Mouse (Mus musculus): ENCODE results near the gene Hmgn3. TPM values are rescaled to one million over a fixed set of nuclear protein-coding genes. Genes with fewer than 3 reads are reported as not detected.

Gene Hmgn3
- total RNA-seq, 4 experiments from 2014 or later = 5.1 to 9.5 (median 7.0) TPM

DNA sequence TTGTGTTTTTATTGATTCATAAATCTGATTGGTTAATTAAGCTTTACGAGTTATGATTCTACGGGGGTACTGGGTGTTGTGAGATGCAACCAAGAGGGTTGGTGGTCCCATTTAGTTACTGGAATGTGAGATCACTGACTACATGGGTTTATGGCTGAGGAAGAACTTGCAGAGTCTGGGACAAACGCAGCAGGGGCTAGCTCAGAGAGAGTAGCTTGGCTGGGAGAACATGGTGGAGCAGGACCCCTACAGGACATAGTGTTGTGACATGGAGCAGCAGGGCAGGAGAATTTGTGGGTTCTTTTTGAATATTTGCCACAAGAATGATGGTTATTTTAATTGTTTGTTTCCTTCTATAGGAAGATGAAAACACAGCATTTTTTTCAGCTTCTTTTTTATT, 45.7 kb downstream of the Hmgn3 start:
- no peak for DNase-seq (ENCODE audit: low spot score)

DNA sequence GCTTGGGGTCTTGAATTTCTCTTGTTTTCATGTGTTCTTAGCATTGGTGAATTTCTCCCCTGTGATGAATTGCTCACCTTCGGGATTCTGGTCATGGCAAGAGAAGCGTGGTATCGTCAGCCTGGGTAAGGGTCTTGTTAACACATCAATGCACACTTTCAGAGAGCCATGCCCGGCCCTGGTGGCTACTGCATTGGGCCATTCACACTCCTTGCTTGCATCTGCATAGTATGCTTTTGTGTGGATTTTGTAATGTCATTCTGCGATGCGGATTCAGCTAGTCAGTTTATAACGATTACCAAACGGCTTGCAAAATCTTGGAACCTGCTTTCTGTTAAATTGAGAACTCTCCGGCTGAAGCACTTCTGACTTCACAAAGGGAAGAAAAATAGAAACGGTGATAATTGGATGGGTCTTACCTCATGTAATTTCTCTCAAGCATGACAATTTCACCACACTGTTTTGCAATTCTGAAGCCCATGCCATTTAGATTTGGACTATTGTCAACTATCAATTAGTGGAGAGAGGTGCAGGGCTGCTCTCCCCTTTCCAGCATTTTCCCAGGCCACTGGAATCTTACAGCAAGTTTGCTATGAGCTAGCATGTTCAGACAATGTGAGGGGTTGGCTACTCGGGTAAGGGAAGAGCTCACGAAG, 47.7 kb downstream of the Hmgn3 start:
- no peak for DNase-seq (ENCODE audit: low spot score)

DNA sequence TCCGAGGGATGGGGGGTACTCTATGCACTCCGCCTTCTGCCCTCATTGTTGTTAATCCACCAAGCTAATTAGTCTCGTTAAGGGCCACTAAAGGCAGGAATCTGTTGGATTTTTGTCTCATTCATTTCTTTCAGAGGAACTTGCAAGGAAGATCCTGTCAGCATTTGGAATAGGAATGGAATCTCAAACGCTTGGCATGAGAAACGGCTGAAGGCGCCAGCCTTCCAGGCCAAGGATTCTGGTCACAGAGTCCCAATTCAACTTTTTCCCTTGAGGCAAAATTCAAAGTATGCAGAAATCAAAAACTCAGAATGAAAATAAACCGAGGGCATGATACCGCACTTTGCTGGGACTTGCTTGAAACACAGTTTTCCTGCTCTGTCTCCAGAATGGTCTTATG, 48.7 kb downstream of the Hmgn3 start:
- DNase-seq (ENCODE audit: low spot score) = peak; percentile 16

DNA sequence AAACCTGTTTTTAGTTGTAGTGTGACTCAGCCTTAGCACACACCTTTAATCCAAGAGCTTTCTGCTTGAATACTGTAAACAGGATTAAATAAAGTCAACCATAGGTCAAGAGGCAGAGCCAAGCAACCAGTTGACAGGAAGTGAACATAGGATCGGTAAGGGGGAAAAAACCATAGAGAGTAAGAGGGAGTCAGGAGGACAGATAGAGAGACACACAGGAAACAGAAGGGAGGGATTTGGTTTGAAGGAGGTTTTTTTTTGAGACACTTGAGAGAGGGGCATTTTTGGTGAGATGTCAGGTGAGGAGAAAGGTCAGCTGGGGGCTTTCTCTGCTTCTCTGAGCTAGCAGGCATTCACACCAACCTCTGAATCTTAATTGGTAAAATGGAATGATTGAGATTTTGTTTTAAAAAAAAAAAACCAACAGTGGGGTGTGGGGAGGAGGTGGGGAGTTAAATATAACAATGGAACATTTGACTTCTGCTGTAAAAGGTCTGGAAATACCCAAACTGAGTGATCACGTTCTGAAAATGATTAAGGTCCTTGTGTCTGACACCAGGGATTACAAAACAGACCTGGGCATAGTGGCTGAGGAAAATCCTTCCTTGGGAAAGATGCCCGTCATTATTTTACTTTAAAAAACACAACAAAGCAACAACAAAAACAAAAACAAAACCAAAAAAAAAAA, 51.7 kb downstream of the Hmgn3 start:
- DNase-seq (ENCODE audit: low spot score) = no peak

DNA sequence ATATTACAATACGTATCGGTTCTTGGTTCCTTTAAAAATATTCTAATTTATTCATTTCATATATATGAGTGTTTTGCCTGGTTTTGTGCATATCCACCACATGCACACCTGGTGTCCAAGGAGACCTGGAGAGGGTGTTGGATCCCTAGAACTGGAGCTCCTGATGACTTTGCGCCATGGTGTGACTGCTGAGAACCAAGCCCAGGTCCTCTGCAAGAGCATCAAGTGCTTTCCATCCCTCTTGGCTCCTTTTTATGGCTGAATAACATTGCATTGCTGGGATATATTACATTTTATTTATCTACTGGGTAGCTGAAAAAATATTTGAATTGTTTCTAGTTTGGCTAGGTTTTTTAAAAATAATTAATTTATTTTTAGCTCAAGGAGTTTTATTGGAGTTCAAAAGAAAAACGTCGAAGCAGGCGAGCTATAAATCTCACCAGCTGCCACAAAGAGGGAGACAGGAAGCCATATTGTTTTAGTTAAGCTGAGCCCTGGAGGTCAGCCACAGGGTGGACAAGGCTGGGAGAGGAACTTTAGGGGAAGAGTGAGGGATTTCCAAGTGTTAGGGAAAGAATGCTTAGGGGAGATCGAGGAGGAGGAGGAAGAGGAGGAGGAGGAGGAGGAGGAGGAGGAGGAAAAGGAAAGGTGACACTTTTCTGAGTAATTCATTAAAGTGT, 62.6 kb downstream of the Hmgn3 start:
- no peak for DNase-seq (ENCODE audit: low spot score)

DNA sequence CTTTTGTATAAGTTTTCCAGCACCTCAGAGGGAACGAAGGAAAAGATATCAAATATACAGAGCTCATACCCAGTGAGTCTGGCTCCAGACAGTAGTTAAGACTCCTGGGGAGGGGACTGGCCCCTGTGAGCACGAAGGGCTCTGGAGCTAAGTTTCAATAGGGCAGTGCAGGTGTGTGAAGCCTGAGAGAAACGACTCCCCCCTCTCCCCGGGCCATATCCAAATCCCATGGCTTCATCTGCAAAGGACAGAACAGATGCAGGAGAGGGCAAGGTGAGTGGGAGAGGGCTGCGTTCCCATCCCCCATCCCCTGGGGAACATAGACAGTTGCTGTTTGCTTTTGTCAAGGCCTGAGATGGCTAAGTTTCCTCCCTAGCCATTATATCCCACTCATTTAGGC, 63.4 kb downstream of the Hmgn3 start:
- DNase-seq (ENCODE audit: low spot score) = no peak

DNA sequence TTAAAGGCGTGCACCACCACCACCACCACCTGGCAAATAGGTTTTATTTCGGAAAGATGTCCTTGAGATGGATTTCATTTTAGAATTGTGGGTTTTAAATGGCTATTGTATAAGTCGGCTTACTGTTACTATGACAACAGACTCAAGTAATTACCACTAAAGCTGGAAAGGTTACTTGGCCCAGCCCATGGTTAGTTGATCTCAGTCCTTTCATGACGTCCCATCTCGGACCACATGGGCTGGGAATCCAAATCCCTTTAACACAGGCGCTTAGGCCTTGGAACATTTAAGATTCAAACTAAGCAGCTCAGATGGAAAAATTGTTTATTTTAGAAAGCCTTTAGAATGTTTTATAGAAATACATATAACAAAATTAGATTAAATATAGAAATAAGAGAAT, 64.2 kb downstream of the Hmgn3 start:
- DNase-seq (ENCODE audit: low spot score) = no peak

DNA sequence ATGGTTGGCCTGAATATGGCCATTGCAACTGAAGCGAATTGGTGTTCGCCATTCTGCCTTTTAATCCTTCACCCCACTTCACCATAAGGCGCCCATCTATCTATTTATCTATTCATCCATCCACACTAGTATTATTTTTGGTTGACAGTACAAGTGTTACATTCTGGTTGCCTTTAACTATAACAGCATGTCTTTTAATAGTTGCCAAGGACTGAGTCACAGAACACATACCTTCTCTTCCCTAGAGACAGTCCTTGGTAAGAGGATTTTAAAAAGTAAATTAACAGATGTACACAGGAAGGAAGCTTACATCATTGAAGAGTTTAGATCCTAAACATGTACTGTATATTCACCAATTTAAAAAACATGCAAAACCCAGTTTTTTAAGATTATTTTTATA, 66.8 kb downstream of the Hmgn3 start:
- no peak for DNase-seq (ENCODE audit: low spot score)

DNA sequence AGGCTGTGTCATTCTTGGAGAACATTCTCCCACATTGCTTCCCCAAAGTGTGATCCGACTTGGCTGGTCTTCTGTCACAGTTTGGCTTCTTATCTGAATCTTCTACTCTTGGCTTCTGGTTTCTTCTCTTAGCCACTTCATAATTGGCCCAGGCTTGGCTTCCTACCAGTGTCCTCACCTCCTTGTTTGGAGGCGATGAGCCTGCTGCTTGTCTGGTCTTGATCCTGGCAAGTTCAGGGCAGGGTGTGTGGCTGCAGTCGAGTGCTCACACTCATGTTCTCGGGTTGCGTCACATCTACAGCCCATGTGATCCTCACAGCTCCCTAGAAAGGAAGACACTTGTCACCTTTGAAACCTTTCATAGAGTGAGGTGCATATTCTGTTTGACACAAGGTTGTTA, 78.2 kb downstream of the Hmgn3 start:
- DNase-seq (ENCODE audit: low spot score) = no peak

DNA sequence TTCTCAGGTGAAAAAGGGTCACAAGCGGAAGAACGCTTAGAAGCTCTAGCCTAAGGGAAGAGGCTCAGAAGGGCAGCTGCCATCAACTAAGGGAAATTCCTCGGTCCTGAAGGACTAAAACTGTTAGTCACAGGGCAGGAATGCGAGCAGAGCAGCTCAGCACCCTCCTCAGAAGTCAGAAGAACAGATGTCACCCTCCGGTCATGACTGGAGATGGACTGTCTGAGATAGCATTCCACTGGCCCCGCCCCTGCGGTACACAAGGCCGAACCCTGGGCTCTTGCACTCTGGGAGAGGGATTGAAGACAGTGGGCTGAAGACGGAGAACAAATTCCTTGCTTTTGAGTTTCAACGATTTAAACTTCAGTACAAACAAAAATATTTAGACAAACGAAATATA, 85.2 kb downstream of the Hmgn3 start:
- DNase-seq (ENCODE audit: low spot score) = no peak

Other genes with a start within 250 kb of the Hmgn3 start
- gene Phip, start 171.2 kb downstream of the Hmgn3 start, total RNA-seq (2022) = 10 to 100 TPM; 25.5 to 32.2 (median 30.5) TPM